13 mouse cellular contexts compared by ENCODE assay signal in the genomic region with DNA sequence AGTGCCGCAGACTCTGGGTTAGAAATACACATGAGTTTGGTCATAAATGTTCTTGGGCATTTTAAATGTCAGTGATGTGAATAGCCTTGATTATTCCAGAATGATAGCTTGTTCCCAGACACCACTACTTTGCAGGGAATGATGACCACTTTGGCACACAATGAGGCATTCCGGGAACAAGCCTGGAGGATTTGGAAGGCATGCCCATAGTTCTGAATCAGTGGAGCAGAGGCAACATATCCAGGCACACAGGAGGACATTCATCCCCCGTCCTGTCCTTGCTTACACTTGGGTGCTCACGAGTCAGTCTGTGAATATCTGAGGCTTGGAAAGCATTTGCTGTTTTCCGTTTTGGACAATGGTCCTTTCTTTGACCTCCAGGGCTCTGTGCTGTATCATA.
DNase-seq lines count a peak whose midpoint lies in the region; ATAC-seq and TF ChIP-seq lines count a peak whose summit lies in the region.
"Had no signal": no experiment of that assay in that cellular context is flagged by ENCODE, and none has a peak within 500 bp of the region (broad histone marks: within the 10 kb centered on the region; RNA-seq: fewer than 3 reads in every experiment).

No protein-coding gene starts in this region.

- TF ChIP-seq POLR2A in lung, adult 2 months (IDR thresholded peaks at IDR 0.05; ENCODE audit: borderline replicate concordance, extremely low read depth, low read depth, low read length), result no peak
- TF ChIP-seq POLR2A in embryonic fibroblast, embryonic 13.5 days (IDR thresholded peaks at IDR 0.05; ENCODE audit: low read depth, low read length), result no peak

- TF ChIP-seq CTCF in lung, adult 2 months (IDR thresholded peaks at IDR 0.05; ENCODE audit: insufficient read depth, low read length), result no peak
- TF ChIP-seq CTCF in embryonic fibroblast, embryonic 13.5 days (IDR thresholded peaks at IDR 0.05; ENCODE audit: borderline replicate concordance, insufficient read depth, low read length), result no peak

- H3K27me3 ChIP-seq in midbrain, embryonic 14.5 days (ENCODE audit: control insufficient read depth, insufficient read depth, low read length), result no peaks in the 10 kb centered on the region
- H3K27me3 ChIP-seq: CH12.LX; limb, embryonic 15.5 days had no signal

- ATAC-seq in midbrain, embryonic 14.5 days (ENCODE audit: low FRiP score, low TSS enrichment), result no peak

- peak; percentile 57 to 64 for DNase-seq in heart, adult 18-20 months
- DNase-seq in heart, postnatal 25 days (ENCODE audit: low spot score), result no peak
- peak; percentile 57 for DNase-seq in lung, postnatal 10 days
- DNase-seq in lung, adult 2 months, result no peak
- DNase-seq in heart, postnatal 4 days, result peak; percentile 31
- DNase-seq in midbrain, embryonic 14.5 days, result no peak
- no peak for DNase-seq in ovary, postnatal 14 days (ENCODE audit: low spot score)
- DNase-seq: cerebellum, postnatal 36 days; kidney, adult 9 months; right cerebral cortex, postnatal 14 days had no signal

- no peak overlapping the region for H3K4me3 ChIP-seq in lung, adult 2 months (replicated peaks; ENCODE audit: extremely low read depth, low read depth, low read length)
- H3K4me3 ChIP-seq in embryonic fibroblast, embryonic 13.5 days (ENCODE audit: insufficient read depth, low read length), result no peak overlapping the region
- no peak overlapping the region for H3K4me3 ChIP-seq in midbrain, embryonic 14.5 days (replicated peaks; ENCODE audit: low read depth, low read length)
- H3K4me3 ChIP-seq: limb, embryonic 15.5 days had no signal

- WGBS in lung, adult 2 months, result 49% methylated on average over 5 of the region's 5 CpGs
- WGBS in midbrain, embryonic 14.5 days, result 28% methylated on average over 5 of the region's 5 CpGs

- no peak overlapping the region for H3K9ac ChIP-seq in midbrain, embryonic 14.5 days (replicated peaks; ENCODE audit: low read length)
- H3K9ac ChIP-seq: limb, embryonic 15.5 days had no signal

- H3K4me1 ChIP-seq in lung, adult 2 months (ENCODE audit: control insufficient read depth, insufficient read depth, low read length), result peaks cover 5% of the 10 kb centered on the region; the same call in 1 of the 2 replicates
- no peaks in the 10 kb centered on the region; the same call in 1 of the 2 replicates for H3K4me1 ChIP-seq in embryonic fibroblast, embryonic 13.5 days (ENCODE audit: control insufficient read depth, insufficient read depth, low read length)
- no peaks in the 10 kb centered on the region for H3K4me1 ChIP-seq in midbrain, embryonic 14.5 days (ENCODE audit: control insufficient read depth, insufficient read depth, low read length)
- H3K4me1 ChIP-seq: limb, embryonic 15.5 days had no signal

- no peaks in the 10 kb centered on the region for H3K9me3 ChIP-seq in midbrain, embryonic 14.5 days (ENCODE audit: control insufficient read depth, low read length)
- H3K9me3 ChIP-seq: limb, embryonic 15.5 days had no signal

- H3K27ac ChIP-seq in embryonic fibroblast, embryonic 13.5 days (ENCODE audit: insufficient read depth, low read length), result peak overlapping the region; percentile 36; the same call in 1 of the 2 replicates
- no peak overlapping the region for H3K27ac ChIP-seq in midbrain, embryonic 14.5 days (replicated peaks; ENCODE audit: low read depth, low read length)
- H3K27ac ChIP-seq: limb, embryonic 15.5 days had no signal

- no peaks in the 10 kb centered on the region for H3K36me3 ChIP-seq in midbrain, embryonic 14.5 days (ENCODE audit: control insufficient read depth, insufficient read depth, low read length)
- H3K36me3 ChIP-seq: limb, embryonic 15.5 days had no signal

- intact Hi-C loops in heart, postnatal 25 days (cut with DNase I), result no loop called here

- H3K4me2 ChIP-seq in midbrain, embryonic 14.5 days (ENCODE audit: low read length), result no peak overlapping the region
- H3K4me2 ChIP-seq: limb, embryonic 15.5 days had no signal

Comparison
In these comparisons a context has a peak if more than half of its experiments do, and no peak if none do; other contexts are left out.
1. DNase-seq: peak in heart, adult 18-20 months (2 of 2), lung, postnatal 10 days (single experiment) and heart, postnatal 4 days (single experiment); none in heart, postnatal 25 days (single experiment), lung, adult 2 months (single experiment), midbrain, embryonic 14.5 days (single experiment) and ovary, postnatal 14 days (single experiment).